Mouse (Mus musculus) left cerebral cortex, postnatal 36 days (tissue): ENCODE data around the gene Zic4. TPM values are rescaled to one million over a fixed set of nuclear protein-coding genes. Genes with fewer than 3 reads are reported as not detected.

Source experiments
- DNase-seq, 2 experiments: peaks; one replicate each; pipeline ENCODE4 v3.0.0; 2021 to 2022; ENCODE audit warnings: low spot score in 2 of 2, mixed read lengths in 1 of 2
- intact Hi-C: fragments of 180-260 bp; cut with DNase I; formaldehyde crosslinking; loops from one replicate; pipeline ENCODE4 v1.15.1; 2025
- total RNA-seq, 2 experiments: library from RNA; stranded (reverse); gene quantifications; 2 replicates each; pipeline ENCODE4 v1.2.3; 2021

Gene Zic4
- total RNA-seq, 2 experiments from 2014 or later: 2.8 to 4.7 TPM

DNA sequence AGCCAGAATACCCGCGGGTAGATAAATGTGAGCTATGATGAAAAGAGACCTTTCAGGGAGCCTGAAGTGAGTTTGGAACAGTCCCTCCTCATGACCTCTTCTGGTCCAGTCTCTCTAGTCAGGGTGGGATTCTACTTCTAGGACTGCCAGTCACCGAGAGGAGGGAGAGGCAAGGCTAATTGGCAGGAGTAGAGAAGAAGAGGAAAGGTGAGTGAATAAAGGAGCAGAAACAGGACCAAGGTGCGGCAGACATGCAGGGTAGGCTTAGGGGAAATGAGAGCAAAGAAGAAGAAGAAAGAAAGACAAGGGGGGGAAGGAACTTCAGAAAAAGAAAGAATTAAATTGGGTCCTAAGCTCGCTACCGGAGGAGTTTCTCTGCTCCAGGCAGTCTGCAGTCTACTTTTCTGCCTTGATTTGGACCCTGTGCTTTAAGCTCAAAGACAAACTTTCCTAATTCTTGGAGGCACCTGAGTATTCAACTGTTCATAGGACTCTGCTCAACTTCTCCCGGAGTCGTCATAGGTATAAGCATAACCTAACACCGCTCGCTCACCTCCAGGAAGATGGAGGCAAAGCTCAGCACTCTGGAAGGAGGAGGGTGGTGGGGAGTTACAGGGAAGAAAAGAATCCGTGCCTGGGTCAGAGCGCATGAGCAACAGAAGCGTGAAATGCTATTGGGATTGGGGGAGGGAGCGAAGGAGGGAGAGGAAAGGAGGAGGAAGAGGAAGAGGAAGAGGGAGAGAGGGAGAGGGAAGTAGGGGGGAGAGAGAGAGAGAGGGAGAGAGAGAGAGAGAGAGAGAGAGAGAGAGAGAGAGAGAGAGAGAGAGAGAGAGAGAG is 15.0 kb downstream of the Zic4 start:
- no peak for DNase-seq
- intact Hi-C loops: no loop called here

DNA sequence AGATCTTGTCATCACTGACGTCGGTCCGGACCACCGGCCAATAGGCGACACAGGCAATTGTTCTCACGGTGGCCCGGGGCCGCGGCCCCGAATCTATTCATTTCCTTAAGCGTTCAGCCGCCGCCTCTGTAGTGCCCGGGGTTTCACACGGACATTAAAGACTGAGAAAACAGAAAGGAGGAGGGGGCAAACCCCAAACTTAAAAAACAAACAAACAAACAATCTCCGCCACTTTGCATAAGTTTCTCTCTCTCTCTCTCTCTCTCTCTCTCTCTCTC is 15.6 kb downstream of the Zic4 start:
- intact Hi-C loops: no loop called here
- DNase-seq: no peak

DNA sequence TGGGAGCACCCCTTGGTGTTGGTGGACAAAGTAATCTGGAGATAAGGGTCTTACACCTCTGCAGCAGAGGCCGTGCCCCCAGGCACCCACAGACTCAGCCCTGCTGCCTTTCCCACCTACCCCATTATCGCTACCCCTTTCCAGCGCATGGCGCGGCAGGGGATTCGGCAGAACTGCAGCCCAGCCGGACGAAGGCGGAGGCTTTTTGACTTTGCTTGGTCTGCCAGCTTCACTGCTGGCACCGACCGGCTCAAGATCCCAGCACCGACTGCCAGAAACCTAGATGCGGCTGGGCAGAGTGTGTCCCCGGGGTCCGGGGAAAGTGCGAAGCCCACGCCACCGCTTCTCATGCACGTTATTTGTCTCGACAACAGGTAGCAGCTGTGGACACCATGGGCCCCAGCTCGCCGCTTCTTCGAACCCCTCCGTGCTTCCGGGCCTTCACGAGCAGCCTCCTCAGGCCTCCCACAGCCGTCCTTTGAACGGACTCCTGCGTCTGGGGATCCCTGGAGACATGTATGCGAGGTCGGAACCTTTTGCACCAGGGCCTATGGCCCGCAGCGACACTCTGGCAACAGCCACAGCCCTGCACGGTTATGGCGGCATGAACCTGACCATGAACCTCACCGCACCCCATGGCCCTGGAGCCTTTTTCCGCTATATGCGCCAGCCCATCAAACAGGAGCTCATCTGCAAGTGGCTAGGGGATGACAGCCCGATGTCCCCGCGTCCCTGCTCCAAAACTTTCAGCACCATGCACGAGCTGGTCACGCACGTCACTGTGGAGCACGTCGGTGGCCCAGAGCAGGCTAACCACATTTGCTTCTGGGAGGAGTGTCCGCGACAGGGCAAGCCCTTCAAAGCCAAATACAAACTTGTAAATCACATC is 16.4 kb downstream of the Zic4 start:
- no peak for DNase-seq
- intact Hi-C loops: loop anchor here (1.0 kb wide), 1 partner anchor 11 kb away; no protein-coding TSS in a partner anchor

DNA sequence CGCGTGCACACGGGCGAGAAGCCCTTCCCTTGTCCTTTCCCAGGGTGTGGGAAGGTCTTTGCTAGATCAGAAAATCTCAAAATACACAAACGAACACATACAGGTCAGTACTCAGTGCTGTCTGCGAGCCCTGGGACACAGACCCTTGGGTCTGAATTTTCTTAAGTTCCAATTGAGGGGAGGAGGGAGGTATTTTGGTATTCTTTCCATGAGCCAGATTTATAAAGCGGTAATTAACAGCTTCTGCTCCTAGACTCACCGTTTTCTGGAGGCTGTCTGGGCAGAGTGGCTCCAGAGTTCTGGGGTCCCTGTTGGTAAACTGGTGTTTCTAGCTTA is 17.1 kb downstream of the Zic4 start:
- intact Hi-C loops: loop anchor here (1.0 kb wide), 1 partner anchor 12 kb away; no protein-coding TSS in a partner anchor
- DNase-seq: no peak

DNA sequence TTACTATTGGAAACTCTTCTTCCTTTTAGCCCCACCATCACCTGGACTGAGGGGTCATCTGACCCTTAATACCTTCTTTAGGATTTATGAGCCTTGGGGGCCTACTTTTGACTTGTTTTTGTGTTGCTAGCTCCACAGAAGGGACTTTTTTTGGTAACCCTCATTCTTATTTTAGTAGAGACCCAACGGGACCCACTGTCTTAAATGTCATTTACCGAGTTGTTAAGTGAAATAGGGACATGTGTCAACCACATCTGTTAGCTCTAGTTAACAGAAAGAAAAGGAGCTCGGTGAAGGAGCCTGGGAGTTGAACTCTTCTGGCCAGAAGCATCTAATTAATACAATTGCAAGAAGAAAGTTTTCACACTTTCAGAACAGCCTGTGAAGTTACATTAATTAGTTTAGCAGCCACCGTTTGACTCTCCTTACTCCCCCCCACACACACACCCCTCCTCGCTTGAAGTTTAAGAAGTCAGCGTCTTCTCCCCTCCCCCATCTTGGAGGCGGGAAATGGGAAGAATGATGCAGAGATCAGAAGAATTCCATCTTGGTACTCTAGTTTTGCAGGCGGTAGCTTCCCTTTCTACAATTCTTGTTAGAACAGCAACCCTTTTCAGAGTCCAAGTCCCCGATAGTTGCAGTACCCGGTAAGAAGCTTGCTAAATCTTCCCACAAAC is 17.7 kb downstream of the Zic4 start:
- intact Hi-C loops: loop anchor here (1.0 to 2.0 kb wide), 2 partner anchors 13 to 21 kb away; no protein-coding TSS in a partner anchor
- no peak for DNase-seq

DNA sequence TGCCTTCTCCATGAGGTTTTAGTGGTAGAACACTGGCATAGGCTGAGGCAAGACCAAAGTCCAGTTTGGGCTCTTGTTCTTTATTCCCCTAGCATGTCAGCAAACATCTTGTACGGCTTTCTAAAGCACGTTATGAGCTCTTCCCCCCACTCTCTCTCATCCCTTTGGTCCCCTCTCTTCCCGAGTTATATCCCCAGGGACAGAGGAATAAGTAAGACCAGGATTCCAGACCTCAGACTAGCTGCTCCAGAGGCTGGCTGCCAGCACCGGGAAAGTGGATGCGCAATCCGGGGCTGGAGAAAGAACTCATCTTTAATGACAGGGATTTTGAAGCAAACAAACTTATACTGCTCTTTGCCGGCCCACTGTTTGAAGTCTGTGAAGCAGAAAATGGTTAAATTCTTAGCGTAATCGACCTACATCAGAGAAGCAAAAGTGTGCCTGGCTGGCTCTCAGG is 18.3 kb downstream of the Zic4 start:
- DNase-seq: no peak
- intact Hi-C loops: loop anchor here (2.0 kb wide), 1 partner anchor 22 kb away; no protein-coding TSS in a partner anchor

DNA sequence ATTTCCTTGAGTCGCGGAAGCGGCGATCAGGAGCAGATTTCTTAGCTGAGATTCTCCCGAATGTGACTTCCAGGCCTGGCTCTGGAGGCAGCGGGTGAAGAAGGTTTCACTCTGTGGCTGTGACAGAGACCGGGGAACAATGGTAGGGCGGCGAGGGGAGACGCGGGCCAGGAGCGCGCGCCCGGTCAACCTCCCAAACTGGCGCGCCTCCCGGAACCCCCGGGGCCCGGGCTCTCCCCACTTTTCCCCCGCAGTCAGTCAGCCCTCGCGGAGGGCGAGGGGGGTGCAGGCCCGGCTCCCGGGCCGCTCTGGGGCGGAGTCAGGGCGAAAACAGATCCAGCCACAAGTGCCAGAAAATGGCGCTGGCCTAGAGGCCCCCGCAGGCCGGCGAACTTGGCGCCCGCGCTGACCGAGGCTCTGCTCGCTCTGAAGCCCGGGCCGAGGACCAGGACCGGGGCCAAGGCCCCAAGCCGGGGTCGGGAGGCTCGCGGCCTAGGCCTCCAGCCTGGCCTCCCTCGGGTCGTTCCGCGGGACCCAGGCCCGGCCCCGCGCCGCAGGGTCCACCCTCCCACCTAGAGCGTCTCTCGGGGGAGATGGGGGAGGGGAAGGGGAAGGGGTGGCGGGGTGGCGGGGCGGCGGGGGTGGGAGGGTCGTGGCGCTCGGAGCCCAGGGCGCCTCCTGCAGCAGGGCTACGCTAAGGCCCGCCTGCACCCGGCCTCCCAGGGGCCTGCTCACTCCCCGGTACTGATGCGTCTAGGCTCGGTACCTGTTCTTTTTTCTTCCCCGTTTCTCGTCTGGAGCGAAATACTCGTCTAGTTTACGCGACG is 19.3 kb downstream of the Zic4 start:
- intact Hi-C loops: loop anchor here (2.0 kb wide), 1 partner anchor 23 kb away; no protein-coding TSS in a partner anchor

DNA sequence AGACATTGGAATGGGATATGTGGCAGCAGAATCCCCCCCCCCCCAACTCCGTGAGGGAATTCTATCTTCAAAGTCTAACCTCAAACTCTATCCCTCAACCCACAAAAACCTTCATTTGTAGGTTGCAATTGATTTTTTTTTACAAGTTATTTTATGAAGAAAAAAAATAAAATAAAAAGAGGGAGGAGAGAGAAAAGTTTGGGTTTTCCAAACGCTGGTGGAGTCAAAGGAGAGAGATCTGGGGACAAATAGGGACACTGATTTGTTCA is 19.8 kb downstream of the Zic4 start:
- DNase-seq: no peak
- intact Hi-C loops: no loop called here

More for the DNA sequence above, 19.3 kb downstream of the Zic4 start:
- DNase-seq: no peak

DNA sequence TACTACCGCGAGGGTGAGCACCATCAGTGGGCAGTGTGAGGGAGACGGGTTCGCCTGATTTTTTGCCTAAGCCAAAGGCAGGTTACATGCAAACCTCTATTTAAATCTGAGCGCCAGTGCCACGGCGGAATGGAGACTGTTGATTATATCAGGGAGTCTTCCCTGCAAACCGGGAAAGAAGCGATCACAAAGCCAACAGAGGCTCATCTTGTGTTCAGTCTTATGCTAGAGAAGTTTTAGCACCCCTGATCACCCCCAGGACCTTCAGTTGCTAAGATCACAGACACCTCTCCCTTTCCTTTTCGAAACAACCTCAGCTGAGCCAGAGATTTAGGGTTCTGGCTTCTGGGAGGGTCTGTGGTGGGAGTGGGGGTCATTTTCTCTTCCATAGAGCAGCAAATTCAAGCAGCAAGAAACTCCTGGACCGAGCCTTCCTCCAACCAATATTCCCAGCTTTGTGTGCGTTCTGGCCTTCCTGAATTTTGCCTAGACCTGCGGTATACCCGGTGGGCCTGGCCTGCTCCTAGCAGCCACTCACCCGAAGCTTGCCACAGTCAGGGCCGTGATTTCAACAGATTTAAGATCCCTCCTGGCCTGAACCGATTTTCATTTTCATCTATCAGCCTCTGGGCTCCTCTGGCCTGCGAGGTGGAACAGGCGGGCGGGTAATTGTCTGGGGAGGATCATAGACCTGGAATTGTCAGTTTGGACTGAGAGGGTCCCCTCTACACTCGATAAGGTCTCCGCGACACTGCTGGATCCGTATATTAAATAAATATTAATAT is 20.4 kb downstream of the Zic4 start:
- intact Hi-C loops: no loop called here
- no peak for DNase-seq

DNA sequence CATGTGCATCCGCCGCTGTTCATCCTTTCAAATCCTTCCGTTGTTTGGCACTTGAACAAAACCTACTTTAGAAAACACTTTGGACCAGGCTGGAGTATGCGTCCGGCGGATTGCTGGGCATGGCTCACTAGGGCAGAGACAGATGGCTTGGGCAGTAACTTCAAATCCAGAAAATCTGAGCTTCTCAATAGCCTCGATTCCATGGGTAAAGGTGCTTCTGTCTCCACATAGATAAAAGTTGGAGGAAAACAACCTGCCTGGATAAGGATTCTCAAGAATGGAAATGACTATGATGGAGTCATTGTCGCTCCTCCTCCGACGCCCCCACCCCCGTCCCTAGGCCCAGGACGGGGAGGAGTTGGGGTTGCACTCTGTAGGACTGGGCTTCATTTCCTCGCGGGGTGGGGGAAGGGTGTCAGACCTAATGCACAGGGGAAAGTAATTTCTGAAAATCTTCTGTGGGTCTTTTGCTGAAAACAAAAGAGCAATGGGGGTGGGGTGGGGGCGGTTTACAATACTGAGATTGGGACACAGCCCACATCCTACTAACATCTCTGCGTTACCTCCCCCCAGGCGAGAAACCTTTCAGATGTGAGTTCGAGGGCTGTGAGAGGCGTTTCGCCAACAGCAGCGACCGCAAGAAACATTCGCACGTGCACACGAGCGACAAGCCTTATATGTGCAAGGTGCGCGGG is 21.4 kb downstream of the Zic4 start:
- no peak for DNase-seq
- intact Hi-C loops: no loop called here

DNA sequence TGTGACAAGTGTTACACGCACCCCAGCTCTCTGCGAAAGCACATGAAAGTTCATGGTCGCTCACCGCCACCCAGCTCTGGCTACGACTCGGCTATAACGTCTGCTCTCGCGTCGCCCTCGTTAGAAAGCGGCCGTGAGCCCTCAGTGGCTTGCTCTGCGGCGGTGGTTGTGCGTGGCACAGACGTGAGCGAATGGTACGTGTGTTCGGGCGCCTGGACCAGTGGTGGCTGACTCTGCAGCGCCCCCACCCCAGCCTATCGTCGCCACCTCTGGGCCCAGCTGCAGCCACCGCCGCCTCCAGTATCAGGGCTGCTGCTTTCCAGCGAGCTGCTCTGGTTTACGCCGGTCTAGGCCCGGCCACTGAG is 21.9 kb downstream of the Zic4 start:
- no peak for DNase-seq
- intact Hi-C loops: no loop called here

DNA sequence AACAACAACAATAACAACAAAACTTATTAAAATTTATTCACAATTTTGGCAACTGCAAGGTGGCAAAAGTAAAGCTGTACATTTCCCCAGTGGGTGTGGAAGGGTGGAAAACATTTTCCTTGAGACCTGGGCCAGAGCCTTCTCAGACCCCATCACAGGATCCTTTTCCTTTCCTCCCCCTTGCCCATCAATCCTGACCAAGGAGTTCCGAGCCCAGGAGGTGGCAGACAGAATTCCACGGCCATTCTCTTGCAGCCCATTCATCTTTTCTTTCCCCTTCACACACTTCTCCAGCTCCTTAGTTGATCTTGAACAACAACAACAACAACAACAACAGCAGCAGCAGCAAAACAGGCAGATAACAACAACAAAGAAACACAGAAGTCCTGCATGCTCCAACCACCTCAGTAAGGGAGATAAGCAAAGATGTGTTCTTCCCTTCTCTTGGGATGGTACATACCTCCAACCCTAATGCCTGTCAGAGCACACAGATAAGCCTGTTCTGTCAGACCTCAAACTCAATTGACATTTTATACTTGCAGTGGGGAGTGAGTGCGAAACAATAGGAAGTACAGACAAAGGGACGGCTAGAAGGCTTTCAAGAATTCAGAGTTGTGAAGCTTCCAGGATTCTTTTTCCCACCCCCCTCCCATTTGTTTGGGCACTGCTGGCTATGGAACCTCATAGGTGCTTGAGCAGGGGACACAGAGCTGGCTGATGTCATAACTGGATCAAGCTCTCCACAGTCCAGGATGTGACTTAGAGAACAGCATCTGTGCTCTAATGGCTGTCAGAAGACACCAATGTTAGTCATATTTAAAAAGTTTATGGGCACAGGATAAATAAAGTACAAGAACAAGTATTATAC is 22.7 kb downstream of the Zic4 start:
- no peak for DNase-seq
- intact Hi-C loops: no loop called here

DNA sequence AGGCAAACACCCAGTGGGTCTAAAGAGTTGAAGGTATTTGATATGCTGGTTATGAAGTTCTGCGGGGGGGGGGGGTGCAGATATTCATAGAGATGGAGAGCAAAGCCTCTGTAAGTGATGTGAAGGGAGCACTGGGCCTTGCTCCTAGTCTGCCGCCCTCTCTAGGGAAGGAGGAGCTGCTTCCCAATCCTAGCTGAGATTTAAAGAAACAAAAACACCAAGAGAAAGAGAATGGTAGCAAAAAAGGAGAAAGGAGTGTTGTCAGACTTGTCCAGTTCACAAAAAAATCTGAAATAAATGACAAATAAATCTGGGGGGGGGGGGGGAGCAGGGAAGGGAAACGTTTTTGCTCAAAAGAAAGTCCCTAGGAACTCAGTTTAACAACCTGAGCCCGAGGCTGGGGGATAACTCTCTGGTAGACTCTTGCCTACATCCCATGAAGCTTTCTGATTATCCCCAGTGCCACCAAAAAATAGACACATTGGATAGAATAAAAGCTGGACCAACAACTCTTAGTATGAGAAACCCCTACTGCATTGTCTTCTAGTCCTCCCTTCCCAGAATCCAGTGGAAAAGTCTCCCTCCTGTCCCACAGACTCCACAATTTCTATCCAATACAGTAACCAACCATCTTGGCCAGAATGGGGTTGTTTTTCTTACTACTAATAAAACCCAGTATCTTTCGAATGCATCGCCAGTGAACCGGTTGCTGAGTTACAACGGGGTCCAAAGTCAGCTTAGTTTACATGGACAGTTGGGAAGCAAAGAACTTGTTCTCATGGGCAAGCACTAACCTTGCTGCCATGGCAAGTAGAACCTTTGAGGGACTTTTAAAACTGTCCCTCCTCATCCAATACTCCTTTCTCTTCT is 23.6 kb downstream of the Zic4 start:
- DNase-seq: no peak
- intact Hi-C loops: no loop called here

DNA sequence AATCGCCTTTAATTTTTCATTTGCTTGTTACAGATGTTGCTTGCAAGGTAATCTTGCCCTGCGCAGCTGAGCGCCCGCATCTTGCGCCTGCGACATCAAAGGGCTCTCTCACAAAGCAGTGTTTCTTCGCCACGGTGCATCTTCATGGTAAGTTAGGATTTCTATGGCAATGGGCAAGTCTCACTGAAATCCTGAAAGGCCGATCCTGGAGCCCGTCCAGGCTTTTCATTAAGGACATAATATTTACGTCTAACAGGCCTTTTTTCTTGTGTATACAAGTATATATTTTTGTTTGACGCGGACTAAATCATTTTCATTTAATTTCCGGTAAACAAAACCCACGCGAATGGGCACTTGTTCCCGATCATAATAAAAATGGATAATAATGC is 24.3 kb downstream of the Zic4 start:
- DNase-seq: no peak
- intact Hi-C loops: no loop called here

DNA sequence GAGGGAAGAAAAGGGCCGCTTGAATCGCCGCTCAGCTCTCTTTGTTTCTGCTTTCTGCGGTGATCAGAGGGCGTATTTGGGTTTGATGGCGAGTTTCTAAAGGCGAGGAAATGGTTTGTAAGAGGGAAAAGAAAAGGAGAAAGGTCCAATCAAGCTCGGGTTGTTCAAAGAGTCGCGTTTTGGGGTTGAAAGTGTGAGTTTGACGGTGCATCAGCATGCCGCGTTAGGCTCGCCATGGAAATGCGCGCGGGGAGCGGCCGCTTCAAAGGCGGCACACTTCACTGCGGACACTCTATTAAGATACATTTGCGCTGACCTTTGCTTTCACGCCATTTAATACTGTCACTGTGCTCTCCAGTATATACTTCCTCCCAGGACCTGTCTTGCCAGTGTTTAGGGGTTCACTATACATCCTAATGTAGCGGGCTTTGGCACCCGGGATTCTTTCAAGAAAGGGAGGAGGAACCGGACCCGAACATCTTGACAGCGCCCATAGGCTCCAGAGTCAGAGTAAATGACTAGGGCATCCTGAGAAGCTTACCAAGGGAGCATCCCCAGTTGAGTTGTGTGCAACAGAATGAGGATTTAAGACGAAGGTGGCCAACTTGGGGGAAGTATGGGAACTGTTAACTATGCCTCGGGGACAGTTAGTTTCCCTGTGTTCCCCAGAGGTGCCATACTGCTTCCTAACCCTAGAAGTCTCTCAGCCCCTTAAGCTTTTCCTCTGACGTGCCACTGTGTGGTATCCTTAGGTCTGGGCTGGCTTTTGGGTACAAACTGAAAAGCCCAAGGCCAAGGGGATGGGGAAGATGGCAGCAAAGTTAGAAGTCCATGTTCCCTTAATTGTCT is 24.9 kb downstream of the Zic4 start:
- intact Hi-C loops: no loop called here
- DNase-seq: no peak

DNA sequence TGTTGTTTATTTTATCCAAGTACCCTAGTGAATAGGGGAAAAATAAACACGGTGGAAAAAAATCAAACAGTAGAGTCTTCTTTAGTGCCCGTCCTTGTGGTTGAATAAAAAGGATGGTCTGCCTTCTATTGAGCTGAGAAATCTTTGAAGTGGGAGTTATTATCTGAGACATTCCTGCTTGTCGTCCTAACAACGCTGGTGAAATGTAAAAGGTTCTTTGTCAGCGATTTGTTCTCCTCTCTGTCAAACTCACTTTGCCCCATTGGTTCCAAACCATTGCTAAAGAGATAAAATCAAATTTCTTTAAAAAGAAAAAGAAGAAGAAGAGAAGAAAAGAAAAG is 25.5 kb downstream of the Zic4 start:
- DNase-seq: no peak
- intact Hi-C loops: no loop called here
